Mouse (Mus musculus) thymus, postnatal 4 days (tissue): ENCODE data around the gene N4bp3.

Source experiments
- DNase-seq: peaks from one replicate; pipeline ENCODE4 v3.0.0; 2021

Gene N4bp3

DNA sequence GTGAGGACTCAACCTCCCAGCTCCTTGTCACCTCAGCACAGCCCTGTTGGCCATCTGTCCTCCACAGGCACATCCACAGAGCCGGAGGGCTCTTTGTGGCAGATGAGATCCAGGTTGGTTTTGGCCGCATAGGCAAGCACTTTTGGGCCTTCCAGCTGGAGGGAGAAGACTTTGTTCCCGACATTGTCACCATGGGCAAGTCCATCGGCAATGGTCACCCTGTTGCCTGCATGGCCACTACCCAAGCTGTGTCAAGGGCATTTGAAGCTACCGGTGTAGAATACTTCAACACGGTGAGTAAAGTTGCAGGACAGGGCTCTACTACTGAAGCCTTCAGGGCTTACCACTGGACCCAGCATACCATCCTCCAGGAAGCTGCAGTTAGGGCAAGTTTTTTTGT, 56.8 kb downstream of the N4bp3 start:
- DNase-seq, result no peak

DNA sequence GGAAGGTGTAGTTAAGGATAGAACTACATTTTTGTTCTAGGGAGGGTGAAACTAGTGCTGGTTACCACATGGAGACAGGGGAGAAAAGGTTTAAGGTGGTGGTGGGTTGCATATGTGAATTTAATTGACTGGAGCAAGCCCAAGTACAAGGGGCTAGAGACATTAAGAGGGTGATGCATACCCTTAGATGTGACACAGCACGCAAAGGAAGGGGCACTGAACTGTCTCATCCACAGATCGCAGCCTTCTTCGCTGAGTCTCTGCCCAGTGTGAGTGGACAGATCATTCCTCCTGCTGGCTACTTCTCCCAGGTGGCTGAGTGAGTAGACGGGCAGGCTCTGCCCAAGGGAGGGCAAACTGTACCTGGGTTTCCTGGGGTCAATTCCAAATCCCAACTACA, 57.3 kb downstream of the N4bp3 start:
- DNase-seq, result no peak
